ENCODE assay signal across 3 mouse cellular contexts in genomic region chr5:148283584-148283983, GRCm38 (mm10).
"Had no signal": no experiment of that assay in that cellular context is flagged by ENCODE, and none has a peak within 500 bp of the region (broad histone marks: within the 10 kb centered on the region; RNA-seq: fewer than 3 reads in every experiment).

No protein-coding gene starts in this region.

- DNase-seq: kidney, adult 9 months; thymus, adult 18-20 months; thymus, postnatal 14 days had no signal
